Mouse (Mus musculus): Measurements from ENCODE around the gene Gm6377. TPM values are rescaled to one million over a fixed set of nuclear protein-coding genes. Genes with fewer than 3 reads are reported as not detected.

Gm6377 gene
- 0.16 TPM for polyA plus RNA-seq (2014; fragmentation: Illumina TruSeq; extraction: RNeasy Lipid Tissue Mini Kit (QIAGEN cat#74804); ENCODE audit: low read depth, low replicate concordance)

DNA sequence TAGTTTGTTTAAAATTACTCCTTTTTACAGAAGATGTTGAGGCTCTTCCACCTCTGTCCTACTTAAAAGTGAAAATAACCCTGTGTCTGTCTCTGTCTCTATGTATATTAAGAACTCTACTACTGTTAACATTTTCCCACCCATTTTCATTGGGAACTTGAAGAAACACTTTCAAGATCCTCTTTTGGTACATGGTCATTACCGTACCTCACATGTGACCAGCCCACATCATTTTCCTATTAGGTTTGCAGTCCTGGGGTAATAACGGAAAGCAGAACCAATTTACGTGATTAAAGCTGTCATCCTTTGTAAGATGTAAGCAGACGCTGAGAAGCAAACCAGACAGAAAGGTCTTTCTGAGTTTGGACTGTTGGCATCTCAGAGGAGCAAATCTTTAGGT is at the start of gene Gm6377:
TSS of gene Gm6377 (plus strand) at position 289 of the 400 bp plus-strand sequence.

Other genes starting within 250 kb of the Gm6377 start
- gene Hmgn5, start 183.4 kb upstream of the Gm6377 start, polyA plus RNA-seq (2014; fragmentation: Illumina TruSeq; extraction: RNeasy Lipid Tissue Mini Kit (QIAGEN cat#74804); ENCODE audit: low read depth, low replicate concordance), result 36.6 TPM
- gene Sh3bgrl, start 101.4 kb upstream of the Gm6377 start, polyA plus RNA-seq (2014; fragmentation: Illumina TruSeq; extraction: RNeasy Lipid Tissue Mini Kit (QIAGEN cat#74804); ENCODE audit: low read depth, low replicate concordance), result 38.2 TPM

Data from heart, adult 10 weeks (tissue).